Mouse (Mus musculus): ENCODE measurements around the gene Cadps2. TPM values are rescaled to one million over a fixed set of nuclear protein-coding genes. Genes with fewer than 3 reads are reported as not detected.

The Cadps2 gene
- total RNA-seq, 2 experiments from 2014 or later = 2.1 to 2.5 TPM

DNA sequence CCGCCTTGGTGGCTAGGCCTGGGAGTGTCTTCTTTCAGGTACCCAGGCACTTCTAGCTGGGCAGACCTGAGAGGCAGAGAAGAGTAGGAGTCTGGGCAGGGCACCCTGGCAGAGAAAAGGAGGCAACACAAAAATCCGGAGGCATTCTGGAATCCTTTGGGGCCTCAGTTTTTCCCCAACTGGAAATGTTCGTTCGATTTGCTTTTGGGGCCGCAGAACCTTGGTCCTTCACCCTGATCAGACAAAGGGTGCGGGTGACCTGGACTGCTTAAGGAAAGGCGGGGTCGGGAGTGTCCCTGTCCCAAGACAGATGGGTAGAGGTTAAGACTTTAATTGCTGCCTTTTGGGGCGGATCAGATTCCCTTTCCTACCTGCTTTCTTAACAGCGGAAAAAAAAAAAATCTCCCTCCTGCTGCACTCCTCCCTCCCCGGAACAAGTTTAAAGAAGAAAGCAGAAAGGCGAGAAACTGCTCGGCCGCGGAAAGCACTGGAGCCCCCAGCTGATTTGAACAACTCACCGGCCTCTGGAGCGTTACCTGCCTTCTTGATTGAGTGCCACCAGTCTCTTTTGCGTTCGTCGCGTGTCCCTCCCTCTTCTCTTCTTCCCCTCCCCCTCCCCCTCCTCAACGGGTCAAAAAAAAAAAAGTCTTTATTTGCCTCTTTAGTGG, 588.8 kb downstream of the Cadps2 start:
- DNase-seq = no peak

DNA sequence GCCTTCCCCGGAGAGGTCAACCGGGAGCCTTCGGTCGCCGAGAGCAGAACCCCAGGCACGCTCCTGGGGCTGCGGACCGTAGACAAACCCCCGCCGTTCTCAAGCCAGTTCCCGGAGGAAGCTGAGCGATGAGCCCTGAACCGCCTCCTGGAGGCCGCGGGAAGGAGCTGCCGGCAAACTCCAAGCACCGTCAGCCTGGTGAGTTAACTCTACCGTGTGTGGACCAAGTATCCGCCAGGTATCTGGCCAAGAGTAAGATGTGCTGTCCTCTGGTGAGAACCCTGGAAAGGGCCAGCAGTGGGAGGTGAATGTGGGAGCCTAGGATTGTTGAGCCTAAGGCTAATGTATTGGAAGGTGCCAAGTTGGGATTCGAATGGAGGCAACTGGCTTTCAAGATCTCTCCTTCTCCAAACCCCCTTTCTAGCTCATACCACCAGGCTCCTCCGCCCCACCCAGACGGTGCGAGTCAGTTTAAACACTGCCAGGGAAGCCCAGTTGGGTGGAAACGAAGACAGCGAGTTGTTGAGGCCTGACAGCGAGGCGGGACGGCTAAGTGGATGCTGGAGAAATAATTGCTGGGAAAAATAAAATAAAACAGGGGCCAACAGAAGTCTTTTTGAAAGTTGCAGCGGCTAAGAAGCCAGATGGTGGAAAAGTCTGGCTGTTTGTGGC, 589.5 kb downstream of the Cadps2 start:
- DNase-seq = no peak

DNA sequence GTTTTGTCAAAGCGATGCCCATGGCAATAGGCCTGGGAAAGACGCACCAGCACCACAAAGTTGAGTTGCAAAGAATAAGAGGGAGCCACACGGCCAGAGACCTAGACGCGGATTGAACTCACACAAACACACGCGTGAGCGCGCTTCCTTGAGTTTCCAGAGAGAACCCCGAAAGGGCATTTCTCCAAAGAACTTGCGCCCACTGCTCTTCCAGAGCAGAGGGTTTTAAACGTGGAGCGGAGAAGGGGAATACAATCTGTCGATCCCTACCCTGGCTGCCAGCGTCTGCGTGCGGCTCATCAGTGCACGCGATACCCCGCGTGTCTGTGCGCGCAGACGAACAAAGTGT, 590.2 kb downstream of the Cadps2 start:
- DNase-seq = no peak

DNA sequence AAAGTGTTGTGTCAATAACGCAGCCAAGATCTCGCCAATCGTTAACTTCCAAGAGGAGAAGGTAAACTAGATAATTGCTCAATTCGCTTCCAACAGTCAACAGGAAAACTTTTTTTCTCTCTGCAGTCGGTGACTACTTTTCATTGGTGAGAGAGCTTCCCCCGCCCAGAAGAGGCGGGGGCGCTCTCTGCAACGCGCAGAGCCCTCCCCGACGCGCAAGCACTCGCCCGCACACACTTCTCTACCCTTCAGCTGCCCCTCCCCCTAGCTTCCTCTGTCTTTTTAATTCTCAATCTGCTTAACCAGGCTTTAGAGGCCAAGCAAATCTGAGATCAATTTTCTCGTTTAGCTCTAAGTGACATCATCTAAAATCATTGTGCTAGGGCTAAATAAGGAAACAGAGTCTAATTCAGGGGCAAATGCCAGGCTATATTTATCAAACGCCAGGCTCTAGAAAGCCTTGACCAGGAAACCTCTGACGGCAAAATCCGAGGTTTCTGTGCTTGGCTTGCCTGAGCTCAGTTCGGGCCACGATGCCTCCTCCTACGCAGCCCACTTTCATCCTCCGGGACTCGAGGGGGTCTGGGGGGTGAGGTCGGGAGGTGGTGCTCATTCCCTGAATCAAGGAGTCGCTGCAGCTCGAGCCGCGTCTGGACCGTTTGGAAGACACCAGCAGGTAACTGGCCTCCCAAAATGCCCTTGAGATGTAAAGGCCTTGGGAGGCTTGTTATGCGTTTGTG, 590.7 kb downstream of the Cadps2 start, which contains the start of gene Fezf1:
Fezf1 (minus strand) TSS at position 50 of the 740 bp plus-strand sequence.
- DNase-seq = no peak

DNA sequence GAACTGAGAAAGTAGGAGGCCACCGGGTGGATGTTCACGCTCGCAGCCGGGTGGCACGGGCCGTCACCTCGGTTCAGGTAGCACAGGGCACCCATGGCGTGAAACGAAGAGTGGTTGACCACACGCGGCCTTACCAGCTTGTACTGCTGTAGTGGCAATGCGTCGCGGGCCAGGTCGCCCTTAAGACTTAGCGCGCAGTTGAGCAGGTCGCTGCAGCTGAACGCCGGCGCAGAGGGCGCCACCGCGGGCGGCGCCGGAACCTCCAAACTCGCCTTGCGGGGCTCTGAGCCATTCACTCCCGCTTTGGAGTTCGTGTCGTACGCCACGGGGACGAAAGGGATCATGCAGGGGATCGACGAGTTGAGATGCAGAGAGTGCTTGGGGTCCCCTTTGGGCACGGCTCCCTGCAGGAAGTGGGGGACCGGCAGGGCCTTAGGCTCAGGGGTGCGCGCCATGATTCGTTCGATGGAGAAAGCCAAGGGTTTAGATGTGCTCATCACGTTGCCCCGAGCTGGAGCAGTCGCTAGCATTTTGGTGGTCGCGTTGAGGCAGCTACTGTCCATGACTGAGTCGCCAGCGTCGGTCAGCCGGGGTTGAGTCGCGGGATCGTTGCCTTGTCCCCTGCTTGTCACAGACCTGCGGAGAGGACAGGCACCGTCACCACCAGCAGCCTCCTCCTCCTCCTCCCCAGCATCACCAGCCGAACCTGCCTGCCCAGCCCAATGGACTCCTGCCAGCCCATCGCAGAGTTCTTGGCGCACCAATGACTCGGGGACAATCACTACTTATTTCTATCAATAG, 591.5 kb downstream of the Cadps2 start:
- no peak for DNase-seq

DNA sequence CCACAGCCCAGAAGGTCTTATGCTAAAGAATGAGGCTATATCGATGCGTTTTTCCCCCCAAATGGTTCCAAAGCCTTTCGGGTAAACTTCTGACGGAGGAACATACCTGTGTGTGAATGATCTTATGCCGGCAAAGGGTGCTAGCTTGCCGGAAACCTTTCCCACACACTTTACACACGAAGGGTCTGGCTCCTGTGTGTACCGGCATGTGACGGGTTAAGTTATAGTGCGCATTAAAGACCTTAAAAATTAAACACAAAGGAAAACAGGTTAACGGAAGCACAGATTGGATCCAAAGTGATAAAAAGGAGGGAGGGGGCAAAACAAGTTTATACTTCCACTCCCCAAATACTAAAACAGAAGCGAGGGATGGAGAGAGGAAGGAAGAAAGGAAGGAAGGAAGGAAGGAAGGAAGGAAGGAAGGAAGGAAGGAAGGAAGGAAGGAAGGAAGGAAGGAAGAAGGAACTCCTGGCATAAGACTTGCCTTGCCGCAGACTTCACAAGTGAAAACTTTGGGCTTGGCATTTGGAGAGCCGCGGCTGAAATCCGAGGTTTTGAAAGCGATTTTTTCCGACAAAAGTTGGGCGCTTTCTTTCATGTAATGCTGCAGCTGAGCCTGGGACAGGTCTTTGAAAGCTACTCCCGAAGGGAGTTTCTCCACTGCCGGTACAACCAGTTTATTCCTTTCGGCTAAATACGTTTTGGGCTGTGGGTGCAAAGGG, 592.3 kb downstream of the Cadps2 start:
- no peak for DNase-seq

DNA sequence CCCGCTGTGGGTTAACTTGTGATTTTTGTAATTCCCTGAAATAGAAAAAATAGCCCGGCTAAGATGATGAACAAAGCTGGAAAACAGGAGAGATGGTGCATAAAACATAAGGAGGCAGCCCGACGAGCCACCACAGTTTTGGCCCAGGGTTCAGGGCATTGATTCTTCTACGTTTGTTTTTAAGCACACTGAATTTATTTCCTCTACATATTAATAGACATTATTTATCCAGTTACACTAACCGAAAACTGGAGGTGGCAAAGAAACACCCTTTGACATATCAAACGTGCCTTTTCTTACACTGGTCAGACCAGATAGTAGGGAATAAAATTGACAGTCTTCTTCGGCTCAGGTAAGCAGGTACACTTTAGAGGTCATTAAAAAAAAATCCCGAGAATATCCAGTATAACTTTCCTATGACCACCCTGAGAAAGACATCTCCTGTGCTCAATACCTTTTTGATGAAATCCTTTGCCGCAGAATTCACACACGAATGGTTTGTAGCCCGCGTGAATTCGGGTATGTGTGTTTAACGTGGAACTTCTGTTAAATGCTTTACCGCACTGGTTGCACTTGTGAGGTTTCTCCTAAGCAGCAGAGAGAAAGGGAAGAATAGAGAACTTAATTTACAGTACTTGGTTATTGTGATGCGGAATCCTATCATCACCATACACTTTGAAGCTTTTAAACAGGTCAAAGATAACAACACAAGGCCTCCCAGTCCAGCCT, 593.0 kb downstream of the Cadps2 start:
- no peak for DNase-seq

DNA sequence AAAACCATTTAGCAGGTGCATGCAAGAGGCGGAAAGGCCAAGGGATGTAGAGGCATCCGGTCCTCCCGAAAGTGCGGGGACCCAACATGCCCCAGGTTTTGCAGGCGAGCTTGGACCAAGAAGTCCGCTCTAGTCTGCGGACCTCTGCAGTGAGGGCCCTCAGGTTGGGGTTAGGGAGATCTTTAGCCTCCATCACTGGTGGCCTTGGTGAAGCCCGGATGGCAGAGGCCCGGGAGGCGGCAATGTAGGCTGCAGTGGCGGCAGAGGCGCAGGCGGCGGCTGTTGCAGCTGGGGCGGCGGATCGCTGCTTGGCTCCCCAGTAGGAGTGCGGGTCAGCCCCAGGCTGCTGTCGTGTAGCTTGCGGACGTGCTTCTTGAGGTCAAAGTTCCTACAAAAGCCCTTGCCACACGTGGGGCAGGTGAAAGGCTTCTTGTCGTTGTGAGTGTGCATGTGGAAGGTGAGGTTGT, 593.6 kb downstream of the Cadps2 start:
- DNase-seq = no peak

DNA sequence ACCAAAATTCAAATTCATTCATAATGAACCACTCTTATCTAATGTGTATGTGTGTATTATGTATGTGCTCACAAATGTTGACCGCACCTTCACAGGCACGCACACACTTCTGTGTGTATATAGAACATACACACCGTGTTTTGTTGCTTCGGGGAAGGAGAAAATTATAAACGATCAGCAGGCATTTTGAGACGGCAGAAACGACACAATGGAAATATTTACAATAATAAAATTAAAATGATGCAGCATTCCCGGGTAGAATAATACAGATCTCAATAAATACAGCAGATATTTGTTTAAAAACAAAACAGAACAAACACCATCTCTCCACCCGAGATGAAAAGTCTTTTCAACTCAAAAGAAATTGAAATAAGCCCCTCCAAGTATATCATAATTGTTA, 594.1 kb downstream of the Cadps2 start:
- no peak for DNase-seq

DNA sequence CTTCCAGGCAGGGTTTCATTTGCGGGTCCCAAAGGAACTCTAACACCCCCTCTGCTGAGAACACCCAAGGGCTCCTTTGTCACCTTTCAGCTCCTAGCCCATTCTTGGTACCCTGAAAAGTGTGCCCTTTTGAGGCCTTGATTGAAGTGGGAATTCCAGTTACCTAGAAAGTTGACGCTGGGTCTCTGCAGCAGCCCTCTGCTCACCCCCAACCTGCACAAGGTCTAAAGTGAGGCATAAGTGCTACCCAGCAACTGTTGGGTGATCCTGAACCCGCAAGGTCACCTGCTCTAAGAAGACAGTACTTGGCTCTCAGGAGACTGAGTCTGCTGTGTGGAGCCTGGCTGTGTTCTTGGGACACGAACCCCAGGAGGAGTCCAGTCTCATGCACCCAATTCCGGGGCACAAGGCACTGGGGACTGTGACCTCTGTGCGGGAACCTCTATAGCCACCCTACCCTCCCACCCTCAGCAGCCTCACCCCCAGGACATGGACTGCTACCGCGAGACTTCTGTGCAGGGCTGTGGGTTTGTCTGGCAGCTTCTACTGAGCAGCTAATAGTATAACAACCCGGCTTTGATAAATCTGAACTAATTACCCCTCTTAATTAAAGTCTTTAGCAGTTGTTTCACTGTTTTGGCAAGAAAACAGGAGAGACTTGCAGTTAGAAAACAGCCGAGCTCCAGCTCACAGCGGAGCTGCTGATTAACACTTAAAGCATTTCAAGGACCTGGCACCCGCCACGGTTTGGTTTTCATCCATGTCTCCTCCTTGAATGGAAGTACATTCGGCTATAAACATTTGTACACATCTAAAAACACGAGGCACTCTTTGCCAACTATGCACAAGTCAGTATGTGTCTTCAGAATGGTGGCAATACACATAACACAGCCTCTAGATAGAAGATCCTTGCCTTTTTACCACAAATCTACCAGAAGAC, 595.1 kb downstream of the Cadps2 start:
- DNase-seq = peak; percentile 29

Other genes starting within 250 kb of the Cadps2 start
- under 1 TPM in 1 of 2 experiments, not detected in 1; 0.21 TPM for gene Rnf133, start 189.1 kb downstream of the Cadps2 start, total RNA-seq (2021)
- not detected for gene Rnf148, start 184.3 kb downstream of the Cadps2 start, total RNA-seq (2021)
- gene Tas2r118, start 130.6 kb upstream of the Cadps2 start, total RNA-seq (2021) = not detected

All from heart, postnatal 4 days (tissue).